Comparison of ENCODE assay signal across 27 mouse cellular contexts in genomic region chrX:9909572-9909971, GRCm38 (mm10). TPM values are rescaled to one million over a fixed set of nuclear protein-coding genes. Genes with fewer than 3 reads are reported as not detected.
A peak's percentile ranks its signal among the peaks of the same experiment; 100 is the strongest.
DNase-seq lines count a peak whose midpoint lies in the region; ATAC-seq and TF ChIP-seq lines count a peak whose summit lies in the region.
"Had no signal": no experiment of that assay in that cellular context is flagged by ENCODE, and none has a peak within 500 bp of the region (broad histone marks: within the 10 kb centered on the region; RNA-seq: fewer than 3 reads in every experiment).

No protein-coding gene starts in this region.

- no peak overlapping the region for H3K4me3 ChIP-seq in intestine, embryonic 15.5 days (replicated peaks)
- H3K4me3 ChIP-seq in intestine, postnatal 0 days (ENCODE audit: low read depth, low read length), result no peak overlapping the region
- H3K4me3 ChIP-seq in liver, postnatal 0 days (ENCODE audit: low read depth, low read length), result no peak overlapping the region
- no peak overlapping the region for H3K4me3 ChIP-seq in hindbrain, embryonic 13.5 days
- H3K4me3 ChIP-seq: embryonic facial prominence, embryonic 13.5 days; embryonic facial prominence, embryonic 15.5 days; erythroblast, embryonic 14.5 days; forebrain, embryonic 10.5 days; forebrain, embryonic 12.5 days had no signal

- TF ChIP-seq CTCF in intestine, postnatal 0 days (IDR thresholded peaks at IDR 0.05; ENCODE audit: low read depth), result no peak
- no peak for TF ChIP-seq CTCF in liver, postnatal 0 days (IDR thresholded peaks at IDR 0.05; ENCODE audit: low read depth)

- intact Hi-C loops in left cerebral cortex, postnatal 36 days (cut with DNase I), result no loop called here

- WGBS in intestine, embryonic 15.5 days, result 53% methylated on average over 2 of the region's 2 CpGs
- WGBS in intestine, postnatal 0 days, result 21% methylated on average over 2 of the region's 2 CpGs
- 58% methylated on average over 2 of the region's 2 CpGs for WGBS in liver, postnatal 0 days (ENCODE audit: insufficient replicate concordance)
- WGBS in hindbrain, embryonic 13.5 days, result 72% methylated on average over 2 of the region's 2 CpGs

- no peaks in the 10 kb centered on the region for H3K9me3 ChIP-seq in intestine, embryonic 15.5 days
- no peaks in the 10 kb centered on the region for H3K9me3 ChIP-seq in intestine, postnatal 0 days (ENCODE audit: control insufficient read depth)
- H3K9me3 ChIP-seq in liver, postnatal 0 days (ENCODE audit: low read length), result no peaks in the 10 kb centered on the region
- no peaks in the 10 kb centered on the region for H3K9me3 ChIP-seq in hindbrain, embryonic 13.5 days
- H3K9me3 ChIP-seq: embryonic facial prominence, embryonic 13.5 days; embryonic facial prominence, embryonic 15.5 days; forebrain, embryonic 10.5 days; forebrain, embryonic 12.5 days had no signal

- H3K27ac ChIP-seq in intestine, embryonic 15.5 days, result no peak overlapping the region
- no peak overlapping the region for H3K27ac ChIP-seq in intestine, postnatal 0 days (ENCODE audit: low read depth, low read length)
- no peak overlapping the region for H3K27ac ChIP-seq in liver, postnatal 0 days (ENCODE audit: low read depth)
- no peak overlapping the region for H3K27ac ChIP-seq in hindbrain, embryonic 13.5 days
- H3K27ac ChIP-seq: embryonic facial prominence, embryonic 13.5 days; embryonic facial prominence, embryonic 15.5 days; forebrain, embryonic 10.5 days; forebrain, embryonic 12.5 days had no signal

- no peaks in the 10 kb centered on the region for H3K36me3 ChIP-seq in intestine, embryonic 15.5 days
- H3K36me3 ChIP-seq in intestine, postnatal 0 days (ENCODE audit: control insufficient read depth, insufficient read depth), result no peaks in the 10 kb centered on the region
- no peaks in the 10 kb centered on the region for H3K36me3 ChIP-seq in liver, postnatal 0 days (replicated peaks; ENCODE audit: insufficient read depth, low read length)
- no peaks in the 10 kb centered on the region for H3K36me3 ChIP-seq in hindbrain, embryonic 13.5 days
- H3K36me3 ChIP-seq: embryonic facial prominence, embryonic 13.5 days; embryonic facial prominence, embryonic 15.5 days; forebrain, embryonic 10.5 days; forebrain, embryonic 12.5 days had no signal

- H3K4me1 ChIP-seq in intestine, embryonic 15.5 days (replicated peaks), result no peaks in the 10 kb centered on the region
- H3K4me1 ChIP-seq in intestine, postnatal 0 days (replicated peaks; ENCODE audit: control insufficient read depth, insufficient read depth, low read length), result no peaks in the 10 kb centered on the region
- H3K4me1 ChIP-seq in liver, postnatal 0 days (ENCODE audit: insufficient read depth), result no peaks in the 10 kb centered on the region
- H3K4me1 ChIP-seq in hindbrain, embryonic 13.5 days (replicated peaks), result no peaks in the 10 kb centered on the region
- H3K4me1 ChIP-seq: embryonic facial prominence, embryonic 13.5 days; embryonic facial prominence, embryonic 15.5 days; forebrain, embryonic 10.5 days; forebrain, embryonic 12.5 days had no signal

- peak; percentile 42 for DNase-seq in 416B (ENCODE audit: low read depth)
- DNase-seq in cerebellum, adult 9-11 months, result no peak
- no peak for DNase-seq in liver, postnatal 0 days
- no peak for DNase-seq in left cerebral cortex, postnatal 36 days (ENCODE audit: low spot score in 2 of 2)
- DNase-seq: adrenal gland, adult 8-10 months; adrenal gland, postnatal 14 days; adrenal gland, postnatal 36 days; cerebellum, adult 11-12 months; cerebellum, adult 2 months; cerebellum, adult 9-10 months; cerebellum, postnatal 14 days; cerebellum, postnatal 36 days; embryo, embryonic 11 days had no signal

- no peaks in the 10 kb centered on the region for H3K27me3 ChIP-seq in intestine, embryonic 15.5 days (replicated peaks)
- H3K27me3 ChIP-seq in intestine, postnatal 0 days (replicated peaks; ENCODE audit: control insufficient read depth, insufficient read depth, low read length), result no peaks in the 10 kb centered on the region
- no peaks in the 10 kb centered on the region for H3K27me3 ChIP-seq in liver, postnatal 0 days (ENCODE audit: insufficient read depth, low read length)
- H3K27me3 ChIP-seq in hindbrain, embryonic 13.5 days, result no peaks in the 10 kb centered on the region
- H3K27me3 ChIP-seq: embryonic facial prominence, embryonic 13.5 days; embryonic facial prominence, embryonic 15.5 days; forebrain, embryonic 12.5 days had no signal

- H3K4me2 ChIP-seq in intestine, embryonic 15.5 days (replicated peaks), result no peak overlapping the region
- no peak overlapping the region for H3K4me2 ChIP-seq in intestine, postnatal 0 days (replicated peaks; ENCODE audit: low read depth)
- no peak overlapping the region for H3K4me2 ChIP-seq in liver, postnatal 0 days (ENCODE audit: low read depth, low read length)
- H3K4me2 ChIP-seq in hindbrain, embryonic 13.5 days, result no peak overlapping the region
- H3K4me2 ChIP-seq: embryonic facial prominence, embryonic 13.5 days; embryonic facial prominence, embryonic 15.5 days; forebrain, embryonic 12.5 days had no signal

- ATAC-seq in intestine, embryonic 15.5 days, result peak; percentile 92
- ATAC-seq in intestine, postnatal 0 days, result peak; percentile 82
- ATAC-seq in liver, postnatal 0 days, result no peak
- ATAC-seq in hindbrain, embryonic 13.5 days (ENCODE audit: low FRiP score), result no peak
- ATAC-seq: activated CD4-positive, CD25-positive, alpha-beta regulatory T cell, adult 4 months; forebrain, embryonic 14.5 days; forebrain, embryonic 16.5 days; Patski had no signal

- no peak for TF ChIP-seq EP300 in liver, postnatal 0 days (IDR thresholded peaks at IDR 0.05; ENCODE audit: low read depth)

- H3K9ac ChIP-seq in intestine, embryonic 15.5 days, result no peak overlapping the region
- no peak overlapping the region for H3K9ac ChIP-seq in intestine, postnatal 0 days (ENCODE audit: low read depth, low read length)
- H3K9ac ChIP-seq in liver, postnatal 0 days (replicated peaks), result no peak overlapping the region
- H3K9ac ChIP-seq in hindbrain, embryonic 13.5 days, result no peak overlapping the region
- H3K9ac ChIP-seq: embryonic facial prominence, embryonic 13.5 days; embryonic facial prominence, embryonic 15.5 days; forebrain, embryonic 12.5 days had no signal

RNA-seq across cellular contexts. Expression of gene Sytl5, which starts 24.1 kb away (rescaled TPM):
- polyA plus RNA-seq in intestine, embryonic 15.5 days (2015; fragmentation: Nextera tagmentation; extraction: Ambion mirVana), result 2.3 and 3.1 TPM in 2 replicates
- polyA plus RNA-seq in intestine, postnatal 0 days (2015; fragmentation: Nextera tagmentation; extraction: Ambion mirVana), result 0.33 and 0.39 TPM in 2 replicates
- polyA plus RNA-seq in liver, postnatal 0 days (2015; fragmentation: Nextera tagmentation; extraction: Ambion mirVana), result 0.27 and 0.34 TPM in 2 replicates
- 1 to 10 TPM; 4.0 to 5.1 TPM for total RNA-seq in left cerebral cortex, postnatal 36 days (2021)
- 0.34 and 0.57 TPM in 2 replicates for polyA plus RNA-seq in hindbrain, embryonic 13.5 days (2015; fragmentation: Nextera tagmentation; extraction: Ambion mirVana)
- total RNA-seq: common myeloid progenitor, adult 5-6 weeks; MEL had no signal
- polyA plus RNA-seq: activated CD4-positive, CD25-positive, alpha-beta regulatory T cell, adult 4 months; erythroblast, embryonic 14.5 days; Patski had no signal

Comparison
In these comparisons a context has a peak if more than half of its experiments do, and no peak if none do; other contexts are left out.
1. ATAC-seq: peak in intestine, embryonic 15.5 days (single experiment) and intestine, postnatal 0 days (single experiment); none in liver, postnatal 0 days (single experiment) and hindbrain, embryonic 13.5 days (single experiment).